In the genomic region with DNA sequence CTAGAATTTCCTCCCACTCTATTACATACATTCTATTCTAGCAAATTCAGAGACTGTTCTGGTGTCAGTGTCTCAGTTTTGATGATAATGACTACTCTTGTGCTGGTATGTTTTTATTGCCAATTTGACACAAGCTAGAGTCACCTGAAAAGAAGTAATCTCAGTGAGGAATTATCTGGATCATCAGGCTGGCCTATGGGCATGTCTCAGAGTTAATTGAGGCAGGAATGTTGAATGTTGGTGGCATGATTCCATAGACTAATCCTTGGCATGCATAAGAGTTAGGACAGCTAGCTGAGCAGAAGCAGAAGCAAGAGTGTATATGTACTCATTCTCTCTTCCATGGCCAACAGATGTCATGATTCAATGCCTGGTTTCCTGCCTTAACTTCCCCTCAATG, we compare ENCODE assay signal across 34 mouse cellular contexts. TPM values are rescaled to one million over a fixed set of nuclear protein-coding genes. Genes with fewer than 3 reads are reported as not detected.
"Had no signal": no experiment of that assay in that cellular context is flagged by ENCODE, and none has a peak within 500 bp of the region (broad histone marks: within the 10 kb centered on the region; RNA-seq: fewer than 3 reads in every experiment).

No protein-coding gene starts in this region.

- H3K4me1 ChIP-seq: heart, embryonic 15.5 days; hindbrain, embryonic 10.5 days; hindbrain, embryonic 12.5 days; hindbrain, embryonic 13.5 days; hindbrain, embryonic 15.5 days; intestine, embryonic 15.5 days had no signal

- H3K4me3 ChIP-seq: heart, embryonic 12.5 days; heart, embryonic 13.5 days; heart, embryonic 15.5 days; hindbrain, embryonic 10.5 days; hindbrain, embryonic 12.5 days; hindbrain, embryonic 13.5 days; hindbrain, embryonic 15.5 days; intestine, embryonic 15.5 days; kidney, embryonic 15.5 days; layer of hippocampus, adult 2 months; left cerebral cortex, adult 2 months had no signal

- H3K9ac ChIP-seq: heart, embryonic 12.5 days; heart, embryonic 13.5 days; heart, embryonic 15.5 days; hindbrain, embryonic 12.5 days; hindbrain, embryonic 13.5 days; hindbrain, embryonic 14.5 days; hindbrain, embryonic 15.5 days; intestine, embryonic 15.5 days; kidney, embryonic 15.5 days had no signal

- H3K4me2 ChIP-seq: heart, embryonic 11.5 days; heart, embryonic 12.5 days; heart, embryonic 13.5 days; heart, embryonic 15.5 days; hindbrain, embryonic 12.5 days; hindbrain, embryonic 13.5 days; hindbrain, embryonic 14.5 days; hindbrain, embryonic 15.5 days; intestine, embryonic 15.5 days; kidney, embryonic 15.5 days had no signal

- H3K27me3 ChIP-seq: heart, embryonic 12.5 days; heart, embryonic 13.5 days; heart, embryonic 15.5 days; hindbrain, embryonic 12.5 days; hindbrain, embryonic 13.5 days; hindbrain, embryonic 15.5 days; intestine, embryonic 15.5 days; kidney, embryonic 15.5 days had no signal

- H3K27ac ChIP-seq: heart, embryonic 13.5 days; heart, embryonic 15.5 days; hindbrain, embryonic 10.5 days; hindbrain, embryonic 12.5 days; hindbrain, embryonic 13.5 days; hindbrain, embryonic 14.5 days; hindbrain, embryonic 15.5 days; hindbrain, postnatal 0 days; intestine, embryonic 15.5 days; kidney, embryonic 15.5 days; layer of hippocampus, adult 2 months; left cerebral cortex, adult 2 months had no signal

- ATAC-seq: hindbrain, embryonic 16.5 days; hindbrain, postnatal 0 days; inflammation-experienced regulatory T-cells, adult 6 months; intestine, embryonic 15.5 days; intestine, embryonic 16.5 days; intestine, postnatal 0 days had no signal

- H3K9me3 ChIP-seq: heart, embryonic 12.5 days; heart, embryonic 13.5 days; heart, embryonic 15.5 days; hindbrain, embryonic 10.5 days; hindbrain, embryonic 12.5 days; hindbrain, embryonic 13.5 days; hindbrain, embryonic 15.5 days; intestine, embryonic 15.5 days; kidney, embryonic 15.5 days had no signal

- DNase-seq: heart, postnatal 10 days; heart, postnatal 14 days; heart, postnatal 36 days; heart, postnatal 4 days; kidney, adult 11 months; kidney, adult 18-20 months; kidney, adult 2 months; kidney, adult 9 months; kidney, postnatal 10 days; kidney, postnatal 14 days; kidney, postnatal 25 days; kidney, postnatal 36 days; kidney, postnatal 4 days; layer of hippocampus, adult 9-11 months; layer of hippocampus, postnatal 36 days had no signal

- H3K36me3 ChIP-seq: heart, embryonic 12.5 days; heart, embryonic 13.5 days; heart, embryonic 15.5 days; hindbrain, embryonic 10.5 days; hindbrain, embryonic 12.5 days; hindbrain, embryonic 13.5 days; hindbrain, embryonic 15.5 days; intestine, embryonic 15.5 days; kidney, embryonic 15.5 days had no signal

RNA-seq across cellular contexts. Expression of gene Tpd52l1, which starts 27.8 kb away (rescaled TPM):
- total RNA-seq: hematopoietic stem cell, adult 5-6 weeks had no signal
- polyA plus RNA-seq: inflammation-experienced regulatory T-cells, adult 6 months had no signal
